Mouse (Mus musculus) kidney, adult 8-10 months (tissue): Measurements from ENCODE around the gene Ankrd9.

Source experiments
- DNase-seq, 2 experiments: peaks; one replicate each; pipeline ENCODE4 v3.0.0; 2022

Ankrd9 gene

DNA sequence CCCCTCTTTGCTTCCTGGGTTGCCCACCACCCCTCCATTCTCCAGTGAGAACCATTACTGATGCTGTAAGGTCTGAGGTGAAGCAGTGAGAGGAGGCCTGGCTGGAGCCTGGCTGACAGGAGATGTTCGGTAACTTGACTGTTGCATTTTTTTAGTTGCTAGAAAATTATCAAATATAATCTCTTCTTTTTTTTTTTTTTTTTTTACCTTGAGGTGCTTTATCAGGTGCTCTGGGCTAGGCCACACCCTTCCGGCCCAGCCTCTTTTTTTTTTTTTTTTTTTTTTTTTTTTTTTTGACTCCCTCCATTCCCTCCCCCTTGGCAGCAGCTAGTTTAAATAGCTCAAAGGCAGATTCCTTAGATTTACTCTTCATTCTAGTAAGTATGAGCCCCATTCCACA lies 24.9 kb downstream of the Ankrd9 start:
- no peak for DNase-seq

DNA sequence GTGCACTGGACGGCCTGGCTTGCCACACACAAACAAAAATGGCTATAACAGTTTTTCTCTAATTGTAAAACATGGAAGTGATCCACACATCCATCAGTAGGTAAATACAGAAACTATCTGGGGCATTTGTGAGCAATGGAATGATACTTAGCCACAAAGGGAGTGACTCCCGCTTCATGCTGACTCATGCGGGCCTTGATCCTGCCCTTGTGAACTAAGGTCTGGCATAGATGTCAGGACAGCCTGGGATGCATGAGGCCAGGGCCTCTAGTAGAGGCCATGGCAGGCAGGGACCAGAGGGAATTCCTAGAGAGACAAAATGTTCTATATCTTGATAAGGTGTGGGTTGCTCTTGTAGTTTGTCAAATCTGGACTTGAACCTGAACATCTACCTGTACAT lies 25.4 kb downstream of the Ankrd9 start:
- no peak for DNase-seq

DNA sequence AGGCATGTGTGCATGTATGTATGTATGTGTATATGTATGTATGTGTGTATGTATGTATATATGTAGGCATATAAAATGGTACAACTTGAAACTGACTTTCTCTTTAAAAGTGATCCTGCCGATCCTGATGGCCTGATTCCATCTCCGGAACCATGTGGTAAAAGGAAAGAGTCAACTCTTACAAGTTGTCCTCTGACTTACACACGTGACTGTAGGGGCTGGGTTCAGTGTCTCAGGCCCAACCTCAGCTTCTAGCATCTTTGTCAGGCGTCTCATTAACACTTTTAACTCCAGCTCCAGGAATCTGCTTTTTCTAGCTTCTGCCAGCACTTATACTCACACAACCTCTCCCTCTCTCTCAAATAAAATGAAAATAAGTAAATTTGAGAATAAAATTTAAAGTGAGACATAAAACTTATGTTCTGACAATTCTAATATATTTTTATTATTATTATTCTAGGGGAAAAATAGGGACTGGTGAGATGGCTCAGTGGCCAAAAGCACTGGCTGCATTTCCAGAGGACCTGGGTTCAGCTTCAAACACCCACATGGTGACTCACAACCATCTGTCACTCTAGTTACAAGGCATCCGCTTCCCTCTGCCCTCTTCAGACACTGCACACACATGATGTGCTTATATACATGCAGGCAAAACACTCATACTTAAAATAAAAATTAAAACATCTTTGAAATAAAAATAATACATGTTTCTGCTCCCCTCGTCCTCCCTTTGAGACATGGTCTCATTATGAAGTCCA lies 26.0 kb downstream of the Ankrd9 start:
- no peak for DNase-seq

GRCm38 (mm10) chr12:110951236-110951635 lies 27.6 kb downstream of the Ankrd9 start:
- no peak for DNase-seq

GRCm38 (mm10) chr12:110950151-110950550 lies 28.7 kb downstream of the Ankrd9 start:
- DNase-seq: no peak

GRCm38 (mm10) chr12:110949410-110949809 lies 29.4 kb downstream of the Ankrd9 start:
- DNase-seq: no peak

GRCm38 (mm10) chr12:110948910-110949201 lies 30.0 kb downstream of the Ankrd9 start:
- DNase-seq: no peak

DNA sequence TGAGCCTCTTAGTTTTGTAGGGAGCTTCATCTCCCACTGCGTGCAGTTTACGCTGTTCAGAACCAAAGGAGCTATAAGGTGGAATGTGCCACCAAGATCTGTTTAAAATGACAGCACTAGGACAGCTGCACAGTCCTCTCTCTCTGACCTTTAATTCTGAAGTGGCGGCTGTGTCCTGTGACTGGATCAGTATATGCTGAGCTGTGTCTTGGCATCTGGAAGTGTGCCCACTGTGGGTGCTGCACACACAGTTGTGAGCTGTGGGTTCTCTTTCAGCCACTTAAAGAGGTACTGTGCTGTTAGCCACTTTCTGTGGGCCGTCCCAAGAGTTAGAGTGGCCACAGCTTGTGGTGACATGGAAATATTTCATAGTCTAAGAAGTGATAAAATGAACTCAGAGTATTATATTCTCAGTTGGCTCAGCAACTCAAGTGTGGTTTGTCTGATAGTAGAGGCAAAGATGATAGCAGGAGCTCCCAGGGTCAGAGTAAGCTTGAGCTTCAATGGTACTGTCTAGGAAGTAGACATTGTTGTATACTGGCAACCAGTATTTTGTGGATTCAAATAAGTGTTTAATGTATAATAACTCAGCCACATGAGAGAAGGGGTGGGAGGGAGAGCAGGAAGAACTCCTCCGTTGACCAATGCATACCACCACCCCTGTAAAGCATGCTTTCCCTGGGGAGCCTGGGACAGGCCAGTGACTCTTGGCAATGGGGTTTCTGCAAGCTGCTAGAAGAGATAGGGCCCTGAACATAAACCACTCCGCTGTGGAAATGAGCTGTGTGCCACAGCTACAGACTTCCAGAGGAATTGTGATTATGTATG lies 30.5 kb downstream of the Ankrd9 start:
- DNase-seq: no peak

DNA sequence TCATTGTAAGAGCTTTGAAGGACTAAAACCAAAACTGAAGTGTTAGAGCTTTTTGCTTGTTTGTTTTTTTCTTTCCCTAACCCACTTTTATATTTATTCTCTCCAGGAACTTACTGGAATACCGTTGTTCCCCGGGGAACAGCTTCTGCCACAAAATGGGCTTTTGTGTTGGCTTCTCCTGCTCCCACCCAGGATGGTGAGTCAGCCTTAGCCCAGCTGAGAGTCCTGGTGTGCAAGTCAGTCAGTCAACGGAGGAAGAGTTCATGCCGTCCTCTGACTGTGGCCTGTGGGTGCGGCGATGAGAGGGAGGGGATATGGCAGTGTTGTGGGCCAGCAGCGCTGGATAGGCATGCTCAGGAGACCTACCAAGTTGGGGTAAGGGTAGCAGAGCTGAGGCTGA lies 32.6 kb downstream of the Ankrd9 start:
- no peak for DNase-seq

DNA sequence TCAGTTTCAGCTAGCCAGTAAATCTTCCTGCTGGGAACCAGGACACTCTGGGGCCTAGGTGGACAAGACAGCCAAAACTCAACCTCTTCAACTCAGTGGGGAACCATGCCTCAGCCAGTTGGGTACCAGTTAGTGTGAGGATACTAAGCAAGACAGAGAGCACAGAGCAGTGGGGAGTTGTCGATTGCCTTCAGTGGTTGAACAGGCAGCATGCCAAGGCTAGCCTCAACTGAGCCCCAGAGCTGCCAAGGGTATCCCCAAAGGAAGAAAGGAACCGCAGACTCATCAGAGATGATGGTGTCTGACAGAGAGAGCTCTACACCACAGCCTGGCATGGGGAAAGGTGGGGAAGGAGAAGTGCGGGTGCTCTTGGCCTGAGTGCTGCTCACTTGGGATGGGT lies 38.0 kb downstream of the Ankrd9 start:
- no peak for DNase-seq

GRCm38 (mm10) chr12:110939385-110939784 lies 39.5 kb downstream of the Ankrd9 start:
- DNase-seq: no peak

GRCm38 (mm10) chr12:110937496-110937895 lies 41.3 kb downstream of the Ankrd9 start:
- DNase-seq: no peak

GRCm38 (mm10) chr12:110935983-110936620 lies 42.7 kb downstream of the Ankrd9 start:
- DNase-seq: peak; percentile 81 to 85

- no peak for DNase-seq
These were observed 46.0 kb downstream of the Ankrd9 start for GRCm38 (mm10) chr12:110932820-110933219.
